Mouse (Mus musculus) adrenal gland, postnatal 14 days (tissue): Measurements from ENCODE around the gene Synrg. TPM values are rescaled to one million over a fixed set of nuclear protein-coding genes. Genes with fewer than 3 reads are reported as not detected.

Experiments used
- DNase-seq: peaks from one replicate; pipeline ENCODE4 v3.0.0; 2021; ENCODE audit warnings: mixed read lengths
- total RNA-seq: library from RNA; stranded (reverse); gene quantifications from 2 replicates; pipeline ENCODE4 v1.2.3, GENCODE M21; 2021

Gene Synrg
- total RNA-seq, 1 experiment from 2014 or later = 38.6 TPM

- DNase-seq = peak; percentile 72
Observed at GRCm38 (mm10) chr11:84042808-84043762, 78.9 kb downstream of the Synrg start.

DNA sequence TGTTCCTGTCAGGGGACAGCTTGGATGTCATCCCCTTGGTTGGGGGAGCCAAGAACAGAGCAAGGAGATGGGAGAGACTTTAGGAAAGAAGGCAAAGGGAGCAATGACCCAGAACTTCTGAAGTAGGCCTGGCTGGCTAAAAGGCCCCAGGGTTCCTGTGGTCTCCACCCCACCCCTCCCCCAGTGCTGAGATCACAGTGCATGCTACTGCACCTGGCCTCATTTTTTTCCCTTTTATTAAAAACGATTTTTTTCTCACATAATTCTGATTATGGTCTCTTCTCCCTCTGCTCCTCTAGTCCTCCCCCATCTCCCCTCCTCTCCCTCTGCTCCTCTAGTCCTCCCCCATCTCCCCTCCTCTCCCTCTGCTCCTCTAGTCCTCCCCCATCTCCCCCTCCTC, 80.8 kb downstream of the Synrg start:
- DNase-seq = no peak

- DNase-seq = no peak
Observed at GRCm38 (mm10) chr11:84047270-84047669, 83.0 kb downstream of the Synrg start.

- DNase-seq = no peak
Observed at GRCm38 (mm10) chr11:84048411-84048810, 84.2 kb downstream of the Synrg start.

DNA sequence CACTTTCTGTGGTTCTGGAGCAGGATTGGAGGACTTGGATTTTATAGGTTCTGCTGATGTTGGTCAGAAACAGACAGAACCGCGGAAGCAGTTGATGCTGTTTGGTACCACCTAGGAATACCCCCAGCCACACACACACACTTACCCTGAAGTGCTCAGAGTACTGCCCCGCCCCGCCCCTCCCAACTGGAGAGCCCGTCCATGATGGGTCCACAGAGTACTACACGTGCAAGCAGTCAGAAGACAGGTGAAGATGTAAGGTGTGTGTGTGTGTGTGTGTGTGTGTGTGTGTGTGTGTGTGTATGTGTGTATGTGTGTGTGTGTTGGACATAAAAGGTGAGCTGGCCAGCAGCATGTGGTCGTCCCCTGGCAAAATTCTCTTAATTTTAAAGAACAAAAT, 88.8 kb downstream of the Synrg start:
- no peak for DNase-seq

DNA sequence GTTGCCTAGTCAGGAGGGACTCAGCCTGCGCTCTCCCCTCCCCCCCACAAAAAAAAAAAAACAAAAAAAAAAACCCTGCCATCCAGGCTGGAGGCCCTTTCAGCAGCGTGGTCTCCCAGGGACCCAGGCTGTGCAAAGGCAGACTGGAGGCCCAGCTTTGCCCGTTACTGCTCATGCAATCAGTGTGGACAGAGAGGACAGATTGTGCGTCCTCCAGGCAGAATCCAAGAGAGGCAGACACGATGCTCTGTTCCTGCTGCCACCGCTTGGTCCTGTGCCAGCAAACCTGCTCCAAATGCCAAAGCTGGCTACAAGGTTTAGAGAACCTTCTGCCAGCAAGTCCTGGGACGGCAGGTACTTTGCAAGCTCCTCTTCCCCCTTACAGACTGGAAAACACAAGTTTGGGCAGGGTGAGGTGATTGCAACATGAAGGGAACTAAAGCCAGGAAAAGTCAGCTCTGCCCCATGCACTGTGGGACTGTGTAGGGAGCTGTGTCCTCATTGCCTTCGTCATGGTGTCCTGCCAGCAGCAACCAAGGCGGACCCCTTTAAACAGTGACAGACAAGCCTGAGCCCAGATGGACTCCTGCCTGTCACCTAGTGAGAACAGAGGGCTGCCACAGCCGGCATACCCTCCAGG, 89.4 kb downstream of the Synrg start:
- DNase-seq = peak; percentile 76

DNA sequence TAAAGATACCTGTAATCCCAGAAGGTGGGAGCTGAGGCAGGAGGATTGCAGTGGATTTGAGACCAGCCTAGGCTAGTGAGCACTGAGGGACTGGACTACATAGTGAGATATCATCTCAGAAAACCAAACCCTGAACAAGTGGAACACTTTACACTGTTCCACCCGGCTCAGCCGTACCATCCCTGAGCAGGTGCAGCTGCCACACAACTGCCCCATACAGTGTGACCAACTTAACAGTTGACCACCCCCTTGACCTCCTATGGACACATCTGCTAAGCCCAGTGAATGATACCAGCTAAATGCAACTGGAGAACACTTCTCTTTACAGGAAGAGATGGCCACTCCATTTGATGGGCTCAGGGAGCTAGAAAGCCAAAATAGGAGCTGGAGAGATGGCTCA, 93.2 kb downstream of the Synrg start:
- no peak for DNase-seq

GRCm38 (mm10) chr11:84059784-84060183, 95.6 kb downstream of the Synrg start:
- no peak for DNase-seq

- DNase-seq = no peak
Observed at GRCm38 (mm10) chr11:84060635-84061034, 96.4 kb downstream of the Synrg start.

- DNase-seq = no peak
Observed at GRCm38 (mm10) chr11:84061881-84062280, 97.7 kb downstream of the Synrg start.

- DNase-seq = peak; percentile 59
Observed at GRCm38 (mm10) chr11:84062805-84063204, 98.6 kb downstream of the Synrg start.

DNA sequence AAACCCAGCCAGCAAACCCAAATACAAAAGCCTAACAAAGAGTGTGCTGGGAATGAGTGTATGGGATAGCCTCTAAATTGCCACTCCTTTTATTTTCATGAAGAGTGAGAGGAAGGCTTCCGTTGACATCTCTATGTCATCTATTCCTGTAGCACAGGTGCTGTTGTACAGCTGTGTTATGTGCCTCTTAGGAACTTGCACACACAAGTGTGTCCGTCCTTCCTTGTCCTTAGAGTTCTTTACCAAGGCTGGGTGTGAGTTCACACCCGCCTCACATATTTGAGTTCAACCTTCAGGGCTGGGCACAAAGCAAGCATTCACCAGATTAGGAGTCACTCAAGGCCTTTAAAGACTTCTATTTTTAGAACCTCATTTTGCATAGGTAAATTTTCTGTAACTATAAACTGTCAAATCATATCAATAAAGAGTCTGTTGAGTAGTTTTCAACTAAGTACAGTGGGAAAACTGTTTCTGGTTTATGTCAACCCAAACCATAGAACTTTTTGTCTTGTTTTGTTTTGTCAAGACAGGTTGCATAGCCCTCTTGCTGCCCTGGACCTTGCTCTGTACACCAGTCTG, 99.5 kb downstream of the Synrg start:
- DNase-seq = no peak

GRCm38 (mm10) chr11:84066071-84066481, 101.8 kb downstream of the Synrg start:
- DNase-seq = peak; percentile 42

DNA sequence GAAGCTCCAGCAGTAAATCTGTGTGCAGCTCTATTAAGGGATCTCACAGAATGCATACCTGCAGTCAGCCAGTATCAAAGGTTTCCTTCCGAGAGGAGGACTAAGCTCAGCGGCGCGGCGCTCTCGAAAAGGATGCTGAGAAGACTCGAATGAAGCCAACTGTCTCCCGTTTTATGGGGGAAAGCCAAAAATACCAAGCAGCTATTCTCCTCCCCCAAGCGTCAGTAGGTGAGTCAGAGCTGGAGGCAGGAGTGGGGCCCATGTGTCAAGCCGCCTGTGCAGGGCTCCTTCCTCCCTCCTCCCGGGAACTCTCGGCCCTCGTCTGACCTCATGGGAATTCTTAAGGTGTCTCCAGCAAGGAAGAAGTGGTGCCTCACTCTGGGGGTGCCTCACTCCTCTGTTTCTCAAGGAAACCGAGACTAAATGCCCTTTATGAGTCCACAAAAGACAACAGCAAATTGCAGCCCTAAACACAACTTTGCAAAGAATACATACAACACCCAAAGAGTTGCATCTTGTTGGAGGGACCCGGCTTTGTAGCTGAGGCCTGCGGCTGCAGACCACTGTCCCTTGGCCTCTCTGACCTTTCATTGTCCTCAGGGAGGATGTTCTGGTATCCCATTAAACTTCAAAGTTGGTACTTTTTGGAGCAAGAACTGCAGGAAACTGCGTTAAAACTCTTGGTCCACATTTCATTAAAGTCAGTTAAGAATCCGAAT, 102.9 kb downstream of the Synrg start:
- peak; percentile 78 for DNase-seq

DNA sequence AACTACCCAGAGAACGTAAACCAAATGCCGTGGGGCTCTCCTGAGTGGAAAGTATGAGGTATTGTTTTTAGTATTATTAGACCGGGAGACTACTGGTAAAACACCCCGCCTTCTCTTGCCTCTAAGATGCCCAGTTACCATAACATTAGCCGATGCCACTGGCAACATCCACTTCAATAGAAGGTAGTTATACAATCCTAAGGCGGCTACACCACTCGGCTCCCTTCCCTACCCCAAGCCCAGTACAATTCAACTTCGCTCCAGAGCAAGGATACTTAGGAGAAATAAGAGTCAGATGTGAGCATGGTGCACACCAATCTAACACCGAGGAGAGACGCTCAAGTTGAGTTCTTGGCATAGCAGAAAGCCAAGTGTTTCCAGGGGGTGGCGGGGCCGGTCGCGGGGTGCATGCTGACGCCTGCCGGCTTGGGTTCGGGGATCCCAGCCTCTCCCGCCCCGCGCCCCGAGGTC, 103.5 kb downstream of the Synrg start:
- DNase-seq = no peak

DNA sequence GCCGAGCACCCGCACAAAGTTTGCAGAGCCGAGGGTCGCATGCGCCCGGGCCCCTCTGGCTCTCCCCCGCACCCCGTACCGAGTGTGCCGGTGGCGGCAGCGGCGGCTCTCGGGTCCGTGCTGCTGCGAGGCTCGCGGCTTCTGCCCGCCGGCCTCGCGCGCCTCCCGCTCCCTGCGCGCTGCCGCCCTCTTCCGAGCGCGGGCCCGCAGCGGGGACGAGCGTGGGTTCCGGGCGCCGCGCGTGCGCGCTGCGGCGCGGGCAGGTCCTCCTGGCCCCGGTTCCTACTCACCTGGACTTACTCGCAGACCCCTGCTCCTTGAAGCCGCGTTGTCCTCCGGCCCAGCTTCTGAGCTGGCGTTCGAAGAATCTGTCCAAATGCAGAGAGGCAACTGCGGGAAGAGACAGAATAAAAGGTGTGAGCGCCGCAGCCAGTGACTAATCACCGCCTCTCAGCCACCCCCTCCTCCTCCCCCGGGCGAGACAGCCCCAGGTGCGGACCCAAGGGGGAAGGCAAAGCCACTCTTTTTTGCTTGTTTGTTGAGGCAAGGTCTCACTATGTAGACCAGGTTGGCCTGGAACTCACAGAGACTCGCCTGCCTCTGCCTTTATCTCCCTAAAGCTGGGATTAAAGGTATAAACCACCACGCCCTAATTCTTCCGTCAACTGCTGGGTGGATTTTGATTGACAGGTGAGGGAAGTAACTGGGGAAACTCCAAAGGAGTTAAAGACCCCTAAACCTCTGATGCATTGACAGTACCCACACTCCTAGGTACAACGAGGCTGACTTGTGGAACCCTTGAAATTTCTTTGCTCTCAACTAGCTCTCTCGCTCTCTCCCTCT, 104.2 kb downstream of the Synrg start:
- DNase-seq = peak; percentile 76

GRCm38 (mm10) chr11:84069034-84069370, 104.8 kb downstream of the Synrg start, which contains the start of gene Dusp14:
Gene Dusp14 (minus strand): TSS chr11:84069261.
- peak; percentile 24 for DNase-seq

- DNase-seq = no peak
Observed at GRCm38 (mm10) chr11:84072904-84073651, 108.8 kb downstream of the Synrg start.

- no peak for DNase-seq
Observed at GRCm38 (mm10) chr11:84073816-84074764, 109.9 kb downstream of the Synrg start.
